Mouse (Mus musculus) adipocyte (in vitro differentiated cells): ENCODE results near the gene Pkd1l3.

Experiments
- DNase-seq: peaks from one replicate; pipeline ENCODE4 v3.0.0-alpha.2; 2016; ENCODE audit warnings: low spot score

The Pkd1l3 gene

DNA sequence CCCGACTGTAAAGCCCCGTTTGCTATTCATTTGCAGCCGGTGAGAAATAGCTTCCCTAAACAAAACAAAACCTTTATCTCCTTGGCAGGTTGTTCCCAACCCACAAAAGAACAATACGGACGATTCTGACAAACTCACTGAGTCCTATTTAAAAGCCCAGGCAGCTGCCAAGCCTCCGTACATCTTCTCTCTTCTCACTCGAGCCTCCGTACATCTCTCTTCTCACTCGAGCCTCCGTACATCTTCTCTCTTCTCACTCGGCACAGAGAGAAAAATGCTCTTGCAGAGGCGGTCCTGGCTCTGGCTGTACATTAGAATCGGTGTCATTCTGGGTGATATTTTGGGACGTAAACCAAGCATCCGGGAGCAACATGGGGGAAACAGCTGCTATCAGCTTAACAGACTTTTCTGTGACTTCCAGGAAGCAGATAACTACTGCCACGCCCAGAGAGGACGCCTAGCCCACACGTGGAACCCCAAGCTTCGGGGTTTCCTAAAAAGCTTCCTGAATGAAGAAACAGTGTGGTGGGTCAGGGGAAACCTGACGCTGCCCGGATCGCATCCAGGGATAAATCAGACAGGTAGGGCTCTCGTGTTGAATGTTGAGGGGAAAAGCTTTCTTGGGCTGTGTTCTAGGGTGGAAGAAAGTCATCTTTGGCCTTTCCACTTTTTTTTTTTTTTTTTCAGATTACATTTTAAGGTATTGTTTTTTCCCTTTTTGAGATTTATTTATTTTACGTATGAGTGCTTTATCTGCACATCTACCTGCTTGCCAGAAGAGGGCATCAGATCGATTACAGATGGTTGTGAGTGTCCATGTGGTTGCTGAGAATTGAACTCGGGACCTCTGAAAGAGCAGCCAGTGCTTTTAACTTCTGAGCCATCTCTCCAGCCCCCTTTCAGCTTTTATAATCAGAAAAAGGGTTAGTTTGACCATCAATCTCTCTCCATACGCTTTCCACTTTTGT is at the start of gene Pkd1l3:
Gene Pkd1l3 (plus strand): TSS at position 275 of the 968 bp plus-strand sequence.
- DNase-seq: no peak

- DNase-seq: no peak
These were observed 49.6 kb upstream of the Pkd1l3 start for GRCm38 (mm10) chr8:109564766-109565165.

DNA sequence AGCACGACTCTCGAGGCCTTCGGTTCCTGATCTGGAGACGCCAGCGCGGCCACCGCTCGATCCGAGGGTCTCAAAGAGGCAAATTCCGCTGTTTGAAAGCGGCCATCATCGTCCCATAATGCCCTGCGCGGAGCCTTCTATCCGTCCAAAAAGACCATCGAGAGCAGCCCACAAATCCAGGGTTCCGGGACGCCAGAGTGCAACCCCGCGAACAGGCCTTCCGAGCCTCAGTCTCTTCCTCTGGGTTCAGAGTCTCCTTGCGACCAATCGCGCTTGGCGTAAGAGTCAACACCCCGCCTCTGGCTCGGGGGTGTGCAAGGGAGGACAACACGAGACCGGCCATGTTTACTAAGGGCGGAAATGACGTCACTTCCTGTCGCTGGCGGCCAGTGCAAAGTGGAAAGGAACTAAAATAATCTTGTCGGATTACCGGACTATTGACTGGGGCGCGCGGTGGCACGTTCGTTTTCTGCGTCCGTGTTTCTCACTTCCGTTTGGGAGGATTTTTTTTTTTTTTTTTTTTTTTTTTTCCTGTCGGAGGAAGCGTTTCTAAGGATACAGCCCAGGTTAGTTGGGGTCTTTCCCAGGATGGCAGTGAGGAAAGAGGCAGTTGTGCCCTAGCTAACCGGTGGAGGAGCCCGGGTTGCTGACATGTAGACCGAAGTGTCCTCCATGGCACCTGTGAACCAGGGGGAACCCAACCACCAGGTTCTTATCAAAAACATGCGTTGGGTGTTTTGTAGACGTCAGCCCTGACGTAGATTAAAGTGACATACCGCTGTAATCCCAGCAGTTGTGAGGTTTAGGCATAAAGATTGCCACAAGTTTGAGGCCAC is 48.6 kb upstream of the Pkd1l3 start, which contains the start of the genes Dhx38 and Txnl4b:
Gene Dhx38 (minus strand): TSS at position 364 of the 836 bp plus-strand sequence.
Gene Txnl4b (plus strand): TSS at position 395 of the 836 bp plus-strand sequence.
- peak; percentile 100 for DNase-seq

DNA sequence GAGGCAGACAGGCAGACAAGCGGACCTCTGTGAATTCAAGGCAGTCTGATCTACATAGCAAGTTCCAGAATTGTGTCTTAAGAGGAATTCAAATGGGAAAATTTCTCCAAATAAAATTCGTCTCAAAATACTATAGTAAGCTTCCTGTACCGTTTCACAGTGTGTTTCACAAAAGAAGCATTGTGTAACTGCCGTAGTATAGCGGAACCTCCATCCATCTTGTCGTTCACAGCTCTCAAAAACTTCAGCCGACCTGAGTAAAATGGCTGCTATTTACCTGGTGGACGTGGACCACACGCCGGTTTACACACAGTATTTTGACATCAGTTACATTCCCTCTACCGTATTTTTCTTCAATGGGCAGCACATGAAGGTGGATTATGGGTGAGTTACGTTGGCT is 43.2 kb upstream of the Pkd1l3 start:
- DNase-seq: no peak

DNA sequence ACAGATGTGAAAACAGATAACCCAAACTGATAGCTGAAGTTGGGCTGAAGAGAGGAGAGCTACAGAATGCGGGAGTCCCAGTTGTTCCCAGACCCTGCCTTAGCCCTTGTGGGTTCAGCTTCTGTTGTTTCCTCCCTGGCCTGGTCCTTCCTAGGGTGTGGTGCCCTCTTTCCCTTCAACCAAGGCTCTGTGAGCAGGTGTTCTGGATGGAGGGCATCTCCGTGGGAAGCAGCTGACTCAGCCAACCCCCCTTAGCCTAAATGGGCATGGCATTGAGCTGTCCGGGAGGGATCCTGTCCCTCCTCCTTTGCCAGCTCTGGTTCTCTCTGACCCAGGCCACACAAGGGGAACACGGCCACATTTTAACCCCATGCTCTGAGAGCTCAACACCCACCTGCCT is 38.0 kb upstream of the Pkd1l3 start:
- no peak for DNase-seq

DNA sequence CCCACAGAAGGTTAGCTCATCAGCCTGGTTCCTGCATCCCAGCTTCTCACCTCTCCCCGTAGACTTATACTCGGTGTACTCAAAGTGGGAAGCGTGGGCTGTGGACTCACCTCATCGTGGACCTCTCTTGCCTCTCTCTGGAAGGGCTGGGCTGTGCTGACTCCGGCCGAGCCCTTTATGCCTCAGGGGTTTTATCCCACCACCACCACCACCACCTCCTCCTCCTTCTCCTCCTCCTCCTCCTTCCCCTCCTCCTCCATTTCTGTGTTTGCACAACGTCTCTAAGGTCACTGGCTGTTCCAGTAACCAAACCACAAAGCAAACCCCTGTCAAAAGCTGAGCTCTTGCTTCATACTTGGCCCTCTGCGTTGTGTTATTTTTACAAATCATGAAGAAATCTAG is 35.4 kb upstream of the Pkd1l3 start, which contains the start of gene Hp:
Gene Hp (minus strand): TSS at position 273 of the 402 bp plus-strand sequence.
- peak; percentile 81 for DNase-seq

DNA sequence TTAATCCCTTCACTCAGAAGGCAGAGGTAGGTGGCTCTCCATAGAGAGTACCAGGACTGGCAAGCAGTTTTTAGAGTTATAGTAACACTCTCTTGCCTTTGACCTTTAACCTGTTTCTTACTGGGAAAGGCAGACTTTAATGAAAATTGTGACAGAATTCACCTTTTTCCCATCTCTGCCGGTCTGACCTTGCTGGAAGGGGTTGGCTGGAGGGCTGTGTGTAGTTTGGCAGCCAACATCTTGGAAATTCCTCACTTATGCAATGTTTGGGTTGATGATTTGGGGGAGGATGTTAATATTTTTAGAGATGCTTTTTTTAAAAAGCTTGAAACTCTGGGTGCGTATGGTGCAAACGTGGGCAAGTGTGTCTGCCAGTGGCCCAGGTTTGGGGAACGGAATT is 30.0 kb upstream of the Pkd1l3 start:
- peak; percentile 45 for DNase-seq

DNA sequence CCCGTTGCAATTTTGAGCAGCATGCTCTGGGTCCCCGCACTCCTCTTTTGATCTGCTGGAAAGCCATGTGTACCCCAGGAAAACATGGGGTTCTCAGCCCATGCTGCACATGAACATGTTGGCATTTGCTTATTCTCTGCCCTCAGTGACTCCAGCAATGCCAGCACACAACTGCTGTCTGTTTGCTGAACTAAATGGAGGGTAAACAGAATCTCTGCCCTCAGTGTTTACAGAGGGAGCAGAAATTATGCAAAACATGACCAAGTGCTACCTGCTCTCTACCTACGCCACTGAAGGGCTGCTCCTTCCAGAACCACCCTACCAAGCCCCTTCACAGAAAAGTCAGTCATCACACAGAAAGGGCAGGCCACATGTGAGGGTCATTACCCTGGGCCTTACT is 29.5 kb upstream of the Pkd1l3 start:
- DNase-seq: no peak

DNA sequence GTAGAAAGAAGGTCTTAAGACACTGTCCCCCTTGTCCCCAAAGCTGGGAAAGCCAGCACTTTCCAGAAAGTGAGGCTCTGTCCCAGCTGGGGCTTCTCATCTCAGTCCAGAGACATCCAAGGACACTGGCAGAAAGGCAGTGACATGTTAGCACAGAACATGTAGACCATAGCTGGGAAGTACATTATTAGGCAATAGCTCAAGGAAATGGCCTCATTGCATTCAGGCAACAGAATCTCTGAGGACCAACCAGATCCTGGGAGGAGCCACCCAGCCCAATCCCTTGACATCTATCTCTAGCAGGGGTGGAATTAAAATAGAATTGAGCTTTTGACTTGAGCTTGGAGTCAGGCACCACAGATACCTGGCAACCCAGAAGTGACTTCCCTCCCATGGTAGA is 28.7 kb upstream of the Pkd1l3 start:
- DNase-seq: peak; percentile 59

DNA sequence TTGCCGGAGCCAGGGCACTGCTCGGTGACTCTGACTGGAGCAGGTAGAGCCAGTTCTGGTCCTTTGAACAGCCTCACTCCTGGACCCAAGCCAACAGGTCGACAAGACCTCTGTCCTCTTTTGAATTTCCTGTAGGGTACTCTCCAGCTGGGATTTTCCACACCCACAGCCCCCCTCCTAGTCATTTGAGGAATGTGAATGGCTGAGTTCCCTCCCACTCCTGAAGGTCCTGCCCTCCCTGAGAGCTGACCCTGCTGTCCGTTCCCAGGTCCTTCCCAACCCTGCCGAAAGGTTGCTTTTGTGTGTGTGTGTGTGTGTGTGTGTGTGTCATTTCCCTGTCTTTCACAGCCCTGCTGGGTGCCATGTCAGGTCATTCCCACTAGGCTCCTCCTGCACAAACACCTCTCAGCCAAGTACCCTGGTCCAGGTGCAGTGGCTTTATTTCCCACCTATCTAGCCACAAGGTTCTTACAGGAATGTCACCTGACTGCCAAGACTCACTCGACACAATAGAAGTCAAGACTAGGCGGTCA is 27.3 kb upstream of the Pkd1l3 start:
- no peak for DNase-seq

- DNase-seq: no peak
These were observed 23.4 kb upstream of the Pkd1l3 start for GRCm38 (mm10) chr8:109590901-109591300.

DNA sequence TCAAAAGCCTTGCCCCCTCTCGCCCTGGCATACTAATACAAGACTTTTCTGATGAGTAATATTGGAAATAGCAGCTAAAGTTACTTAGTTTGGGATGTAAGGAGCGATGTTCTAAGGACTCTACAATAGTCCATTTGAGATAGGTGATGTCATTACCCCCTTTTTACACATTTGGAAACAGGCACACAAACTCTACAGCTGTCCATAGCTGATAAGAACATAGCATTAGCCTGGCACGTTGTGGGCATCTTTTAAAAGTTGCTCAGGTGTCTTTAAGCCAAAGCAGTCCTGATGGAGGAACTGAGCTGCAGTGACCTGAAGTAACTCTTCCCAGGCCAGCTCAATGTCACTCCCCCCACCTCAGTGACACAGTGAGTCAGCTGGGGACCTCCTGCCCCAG is 22.9 kb upstream of the Pkd1l3 start:
- no peak for DNase-seq

GRCm38 (mm10) chr8:109592164-109592563 is 22.2 kb upstream of the Pkd1l3 start:
- DNase-seq: no peak

DNA sequence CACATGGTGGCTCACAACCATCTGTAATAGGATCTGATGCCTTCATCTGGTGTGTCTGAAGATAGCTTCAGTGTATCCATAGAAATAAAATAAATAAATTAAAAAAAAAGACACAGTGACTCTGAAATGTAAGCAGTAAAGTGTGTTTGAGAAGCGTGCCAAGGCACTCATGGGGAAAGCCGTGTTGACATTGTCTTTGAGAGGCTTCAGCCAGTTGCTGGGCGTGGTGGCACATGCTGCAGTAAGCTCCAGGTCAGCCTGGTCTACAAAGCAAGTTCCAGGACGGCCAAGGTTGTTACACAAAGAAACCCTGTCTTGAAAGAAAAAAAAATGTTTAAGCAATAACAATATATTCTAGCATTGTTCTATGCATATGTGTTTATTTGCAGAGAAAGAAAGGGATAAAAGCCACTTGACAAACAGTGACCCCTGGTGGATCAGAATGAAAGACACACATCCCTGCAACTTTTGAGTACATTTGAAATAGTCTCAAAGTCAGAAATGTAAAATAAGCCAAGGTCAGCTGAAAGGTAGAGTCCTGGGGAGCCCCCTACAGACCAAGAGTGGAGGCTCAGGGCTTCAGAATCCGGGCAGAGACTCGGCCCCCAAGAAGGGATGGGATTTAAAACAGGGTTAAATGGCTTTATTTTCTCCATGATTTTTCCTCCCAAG is 21.1 kb upstream of the Pkd1l3 start:
- peak; percentile 73 for DNase-seq

DNA sequence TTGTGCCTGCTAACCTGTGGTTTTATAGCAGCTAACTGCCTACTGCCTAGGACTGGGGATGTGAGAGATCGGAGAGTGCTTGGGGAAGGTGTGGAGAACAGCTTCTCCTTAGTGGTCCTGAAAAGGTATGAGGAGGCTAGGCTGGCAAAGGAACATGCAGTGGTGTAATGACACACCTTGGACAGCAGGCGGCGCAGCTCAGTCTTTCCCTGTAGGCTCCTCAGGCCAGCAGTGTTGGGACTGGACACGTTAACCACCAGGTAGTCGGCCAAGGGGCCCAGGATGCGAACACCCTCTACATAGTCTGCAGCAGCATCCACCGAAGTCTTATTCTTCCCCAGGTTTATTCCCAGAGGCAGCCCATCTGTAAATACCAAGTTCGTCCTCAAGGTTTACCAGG is 18.5 kb upstream of the Pkd1l3 start:
- DNase-seq: peak; percentile 69

GRCm38 (mm10) chr8:109606725-109607124 is 7.6 kb upstream of the Pkd1l3 start:
- DNase-seq: no peak

- DNase-seq: no peak
These were observed 6.7 kb upstream of the Pkd1l3 start for GRCm38 (mm10) chr8:109607650-109608049.

DNA sequence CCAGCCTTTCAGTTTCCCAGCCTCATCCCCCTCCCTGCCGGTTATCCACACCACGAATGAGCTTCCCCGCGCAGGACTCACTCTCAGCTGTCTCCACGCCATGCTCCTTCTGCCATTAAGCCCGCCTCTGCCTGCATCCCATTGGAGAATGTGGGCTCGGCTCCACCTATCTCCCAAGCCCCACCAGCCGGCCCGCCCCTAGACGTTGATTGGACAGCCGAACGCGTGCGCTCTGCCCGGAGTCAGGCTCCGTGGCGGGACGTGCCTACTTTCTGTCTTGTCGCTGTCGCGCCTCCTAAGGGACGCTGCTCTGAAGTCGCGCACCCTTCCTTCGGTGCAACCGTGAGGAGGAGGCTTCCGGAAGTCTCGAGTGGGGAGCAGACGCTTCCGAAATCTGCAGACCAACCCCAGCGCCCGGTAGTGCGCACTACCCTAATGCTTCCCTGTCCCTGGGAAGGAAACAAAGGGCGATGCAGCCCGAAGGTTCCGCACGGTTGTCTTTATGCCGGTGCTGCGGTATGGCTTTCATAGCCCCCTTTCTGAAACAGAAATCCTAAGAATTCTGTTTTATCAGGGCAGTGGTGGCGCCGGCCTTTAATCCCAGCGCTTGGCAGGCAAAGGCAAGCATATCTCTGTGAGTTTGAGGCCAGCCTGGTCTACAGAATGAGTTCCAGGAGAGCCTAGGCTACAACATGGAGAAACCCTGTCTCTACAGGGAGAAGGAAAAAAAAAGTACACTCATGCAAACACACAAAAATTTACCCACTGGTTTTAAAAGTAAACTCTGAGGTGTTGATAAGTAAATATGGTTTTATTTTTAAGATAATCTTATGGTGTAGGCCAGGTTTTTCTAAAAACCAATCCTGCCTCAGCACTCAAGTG is 5.8 kb upstream of the Pkd1l3 start, which contains the start of gene Dhodh:
Gene Dhodh (minus strand): TSS at position 403 of the 882 bp plus-strand sequence.
- peak; percentile 96 for DNase-seq

DNA sequence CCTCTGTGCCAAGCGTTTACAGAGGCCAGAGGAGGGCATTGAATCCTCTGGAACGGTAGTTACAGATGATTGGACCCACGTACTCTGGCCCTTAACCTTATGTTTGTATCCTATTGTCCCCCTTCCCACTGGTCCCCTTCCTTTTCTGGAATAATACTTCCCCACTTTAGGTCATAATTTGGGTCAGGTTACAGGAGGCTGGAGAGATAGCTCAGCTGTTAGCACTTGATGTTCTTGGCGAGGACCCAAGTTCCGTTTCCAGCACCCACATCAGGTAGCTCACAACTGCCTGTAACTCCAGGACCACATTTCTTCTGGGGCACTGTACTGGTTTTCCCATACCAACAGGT is 5.2 kb upstream of the Pkd1l3 start:
- peak; percentile 55 for DNase-seq

GRCm38 (mm10) chr8:109615569-109615968 is 1.3 kb downstream of the Pkd1l3 start:
- DNase-seq: no peak

DNA sequence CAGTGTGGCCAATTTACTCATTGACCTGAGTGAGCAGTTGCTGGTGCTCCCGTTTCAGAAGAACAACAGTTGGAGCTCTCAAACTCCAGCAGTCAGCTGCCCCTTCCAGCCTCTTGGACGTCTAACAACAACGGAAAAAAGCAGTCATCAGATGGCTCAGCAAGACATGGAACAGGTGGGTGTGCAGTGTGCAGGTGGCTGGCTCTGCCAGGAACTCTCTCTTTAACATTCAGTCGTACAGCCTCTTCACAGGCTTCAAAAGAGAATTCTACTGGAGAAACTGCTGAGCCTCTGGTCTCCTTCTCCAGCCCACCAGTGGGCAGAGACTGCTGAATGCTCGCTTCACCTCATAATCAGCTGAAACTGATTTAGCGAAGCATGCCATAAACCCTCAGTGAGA is 14.3 kb downstream of the Pkd1l3 start:
- no peak for DNase-seq
